Mouse (Mus musculus): ENCODE measurements around the gene Ptx4.

- TF ChIP-seq POLR2A (IDR thresholded peaks at IDR 0.05; ENCODE audit: insufficient read depth, low read depth, low read length) (no peak), CTCF (IDR thresholded peaks at IDR 0.05; ENCODE audit: insufficient read depth, low read depth, low read length) (no peak)
These were observed 31.4 kb upstream of the Ptx4 start for GRCm38 (mm10) chr17:25089158-25089557.
